Mouse (Mus musculus) hindbrain, embryonic 12.5 days (tissue): ENCODE results near the gene Tex26. TPM values are rescaled to one million over a fixed set of nuclear protein-coding genes. Genes with fewer than 3 reads are reported as not detected.

Experiments used
- ATAC-seq: fragments of 200-750 bp; cut with Nextera tagmentation; 2 replicates; pipeline ENCODE4 v1.8.0; 2017; ENCODE audit warnings: moderate TSS enrichment; ENCODE audit not compliant: low FRiP score
- H3K27ac ChIP-seq: fragments of 300-500 bp; sonication (generic); 2 replicates; pipeline ENCODE4 v1.5.1; 2016; ENCODE audit warnings: mild to moderate bottlenecking
- H3K27me3 ChIP-seq: fragments of 300-500 bp; sonication (generic); 2 replicates; pipeline ENCODE4 v1.6.1; 2016; ENCODE audit warnings: mild to moderate bottlenecking
- H3K36me3 ChIP-seq: fragments of 300-500 bp; sonication (generic); 2 replicates; pipeline ENCODE4 v1.6.1; 2016; ENCODE audit warnings: mild to moderate bottlenecking
- H3K4me1 ChIP-seq: fragments of 300-500 bp; sonication (generic); 2 replicates; pipeline ENCODE4 v1.6.1; 2016
- H3K4me2 ChIP-seq: fragments of 300-500 bp; sonication (generic); replicated peaks from 2 replicates; pipeline ENCODE4 v1.6.1; 2016; ENCODE audit warnings: mild to moderate bottlenecking
- H3K4me3 ChIP-seq: fragments of 300-500 bp; sonication (generic); 2 replicates; pipeline ENCODE4 v1.5.1; 2016; ENCODE audit warnings: mild to moderate bottlenecking
- H3K9ac ChIP-seq: fragments of 300-500 bp; sonication (generic); 2 replicates; pipeline ENCODE4 v1.6.1; 2016; ENCODE audit warnings: mild to moderate bottlenecking, moderate library complexity
- H3K9me3 ChIP-seq: fragments of 300-500 bp; sonication (generic); replicated peaks from 2 replicates; pipeline ENCODE4 v1.6.1; 2016; ENCODE audit warnings: mild to moderate bottlenecking
- WGBS: fragments of 180-500 bp; shearing (Covaris S2); methylation state at CpG from one replicate; pipeline ENCODE4 v1.1.7; 2016; 5-methylcytosine and 5-hydroxymethylcytosine counted together
- polyA plus RNA-seq: library from polyadenylated mRNA; unstranded; fragments of >200 nt; fragmentation: Nextera tagmentation; extraction: Ambion mirVana; gene quantifications from 2 replicates; pipeline ENCODE4 v1.2.1, GENCODE M21; 2016

Tex26 gene
- polyA plus RNA-seq, 1 experiment from 2014 or later = 1.2 TPM

- Histone ChIP-seq H3K27ac (no peak overlapping the region), H3K9me3 (peaks cover 11% of the 10 kb centered on the region), H3K27me3 (no peaks in the 10 kb centered on the region), H3K4me2 (no peak overlapping the region), H3K36me3 (no peaks in the 10 kb centered on the region), H3K9ac (no peak overlapping the region), H3K4me1 (no peaks in the 10 kb centered on the region), H3K4me3 (no peak overlapping the region)
- WGBS = 93% methylated on average over 9 of the region's 9 CpGs
- no peak for ATAC-seq
These were observed 34.7 kb downstream of the Tex26 start for GRCm38 (mm10) chr5:149474142-149474541.

- Histone ChIP-seq H3K4me1 (no peaks in the 10 kb centered on the region), H3K4me2 (no peak overlapping the region), H3K4me3 (no peak overlapping the region), H3K9me3 (peaks cover 11% of the 10 kb centered on the region), H3K27ac (no peak overlapping the region), H3K36me3 (no peaks in the 10 kb centered on the region), H3K9ac (no peak overlapping the region), H3K27me3 (no peaks in the 10 kb centered on the region)
- ATAC-seq = no peak
- WGBS = 85% methylated on average over 16 of the region's 16 CpGs
These were observed 35.4 kb downstream of the Tex26 start for GRCm38 (mm10) chr5:149474701-149475468.

- H3K9me3 ChIP-seq = no peaks in the 10 kb centered on the region
- no peaks in the 10 kb centered on the region for H3K36me3 ChIP-seq
- peaks cover 6% of the 10 kb centered on the region; the same call in 1 of the 2 replicates for H3K4me1 ChIP-seq
- H3K27me3 ChIP-seq = no peaks in the 10 kb centered on the region
- H3K27ac ChIP-seq = no peak overlapping the region
- H3K9ac ChIP-seq = no peak overlapping the region
- H3K4me2 ChIP-seq = no peak overlapping the region
- 90% methylated on average over 7 of the region's 7 CpGs for WGBS
- no peak overlapping the region for H3K4me3 ChIP-seq
- no peak for ATAC-seq
These were observed 42.5 kb downstream of the Tex26 start for GRCm38 (mm10) chr5:149481920-149482319.

- Histone ChIP-seq H3K36me3 (no peaks in the 10 kb centered on the region), H3K4me3 (no peak overlapping the region), H3K9ac (no peak overlapping the region), H3K27me3 (no peaks in the 10 kb centered on the region), H3K4me2 (no peak overlapping the region), H3K4me1 (peaks cover 15% of the 10 kb centered on the region), H3K27ac (no peak overlapping the region), H3K9me3 (no peaks in the 10 kb centered on the region)
- no peak for ATAC-seq
- WGBS = 64% methylated on average over 12 of the region's 12 CpGs
These were observed 44.0 kb downstream of the Tex26 start for GRCm38 (mm10) chr5:149483321-149484052.

GRCm38 (mm10) chr5:149484270-149484669 is 44.8 kb downstream of the Tex26 start:
- no peaks in the 10 kb centered on the region for H3K36me3 ChIP-seq

GRCm38 (mm10) chr5:149485447-149485846 is 46.0 kb downstream of the Tex26 start:
- H3K4me2 ChIP-seq = no peak overlapping the region
- H3K27me3 ChIP-seq = no peaks in the 10 kb centered on the region
- no peak overlapping the region for H3K4me3 ChIP-seq
- no peak overlapping the region for H3K9ac ChIP-seq
- H3K4me1 ChIP-seq = peaks cover 33% of the 10 kb centered on the region
- H3K36me3 ChIP-seq = no peaks in the 10 kb centered on the region
- no peak for ATAC-seq
- H3K9me3 ChIP-seq = no peaks in the 10 kb centered on the region
- 94% methylated on average over 6 of the region's 6 CpGs for WGBS
- H3K27ac ChIP-seq = no peak overlapping the region

More at GRCm38 (mm10) chr5:149484270-149484669, 44.8 kb downstream of the Tex26 start:
- 74% methylated on average over 12 of the region's 12 CpGs for WGBS
- no peak for ATAC-seq
- Histone ChIP-seq H3K27ac (no peak overlapping the region), H3K9ac (no peak overlapping the region), H3K27me3 (no peaks in the 10 kb centered on the region), H3K4me1 (peaks cover 21% of the 10 kb centered on the region), H3K4me2 (no peak overlapping the region), H3K4me3 (no peak overlapping the region), H3K9me3 (no peaks in the 10 kb centered on the region)

- Histone ChIP-seq H3K27me3 (no peaks in the 10 kb centered on the region), H3K4me3 (no peak overlapping the region), H3K27ac (peak overlapping the region; percentile 95), H3K4me2 (peak overlapping the region; percentile 49), H3K4me1 (peaks cover 37% of the 10 kb centered on the region), H3K9me3 (no peaks in the 10 kb centered on the region), H3K9ac (peak overlapping the region; percentile 27), H3K36me3 (no peaks in the 10 kb centered on the region)
- 21% methylated on average over 11 of the region's 11 CpGs for WGBS
- ATAC-seq = peak; percentile 87
These were observed 49.0 kb downstream of the Tex26 start for GRCm38 (mm10) chr5:149488360-149489021.

GRCm38 (mm10) chr5:149489136-149489535 is 49.7 kb downstream of the Tex26 start:
- WGBS = 23% methylated on average over 11 of the region's 11 CpGs
- peak overlapping the region; percentile 45; the same call in 1 of the 2 replicates for H3K9ac ChIP-seq
- no peaks in the 10 kb centered on the region for H3K27me3 ChIP-seq
- H3K27ac ChIP-seq = peak overlapping the region; percentile 95
- no peaks in the 10 kb centered on the region for H3K9me3 ChIP-seq
- H3K36me3 ChIP-seq = no peaks in the 10 kb centered on the region
- peak overlapping the region; percentile 16 for H3K4me3 ChIP-seq
- peak; percentile 88 for ATAC-seq
- peaks cover 37% of the 10 kb centered on the region for H3K4me1 ChIP-seq
- H3K4me2 ChIP-seq = peak overlapping the region; percentile 49

- H3K27me3 ChIP-seq = no peaks in the 10 kb centered on the region
- H3K9me3 ChIP-seq = no peaks in the 10 kb centered on the region
- no peaks in the 10 kb centered on the region for H3K36me3 ChIP-seq
- no peak for ATAC-seq
- H3K4me2 ChIP-seq = no peak overlapping the region
- peaks cover 31% of the 10 kb centered on the region for H3K4me1 ChIP-seq
- WGBS = 59% methylated on average over 15 of the region's 15 CpGs
- peak overlapping the region; percentile 95 for H3K27ac ChIP-seq
- no peak overlapping the region for H3K9ac ChIP-seq
- H3K4me3 ChIP-seq = no peak overlapping the region
These were observed 50.8 kb downstream of the Tex26 start for GRCm38 (mm10) chr5:149490275-149490674.

- H3K27ac ChIP-seq = peak overlapping the region; percentile 91
- H3K4me3 ChIP-seq = no peak overlapping the region
- H3K4me1 ChIP-seq = peaks cover 31% of the 10 kb centered on the region
- H3K4me2 ChIP-seq = no peak overlapping the region
- no peak overlapping the region for H3K9ac ChIP-seq
- no peaks in the 10 kb centered on the region for H3K9me3 ChIP-seq
- ATAC-seq = peak; percentile 41
- H3K36me3 ChIP-seq = no peaks in the 10 kb centered on the region
- WGBS = 27% methylated on average over 6 of the region's 6 CpGs
- no peaks in the 10 kb centered on the region for H3K27me3 ChIP-seq
These were observed 56.2 kb downstream of the Tex26 start for GRCm38 (mm10) chr5:149495655-149496054.

GRCm38 (mm10) chr5:149496401-149497066 is 57.1 kb downstream of the Tex26 start:
- no peaks in the 10 kb centered on the region for H3K36me3 ChIP-seq
- H3K9ac ChIP-seq = no peak overlapping the region
- WGBS = 27% methylated on average over 12 of the region's 12 CpGs
- peaks cover 29% of the 10 kb centered on the region for H3K4me1 ChIP-seq
- H3K27ac ChIP-seq = peak overlapping the region; percentile 91
- no peak overlapping the region for H3K4me3 ChIP-seq
- H3K27me3 ChIP-seq = no peaks in the 10 kb centered on the region
- H3K9me3 ChIP-seq = no peaks in the 10 kb centered on the region
- H3K4me2 ChIP-seq = no peak overlapping the region
- peak; percentile 88 for ATAC-seq

GRCm38 (mm10) chr5:149499936-149500335 is 60.5 kb downstream of the Tex26 start:
- Histone ChIP-seq H3K4me2 (no peak overlapping the region), H3K4me1 (peaks cover 40% of the 10 kb centered on the region), H3K9me3 (no peaks in the 10 kb centered on the region), H3K27ac (no peak overlapping the region), H3K27me3 (no peaks in the 10 kb centered on the region), H3K9ac (no peak overlapping the region), H3K4me3 (no peak overlapping the region), H3K36me3 (no peaks in the 10 kb centered on the region)
- no peak for ATAC-seq
- WGBS = 36% methylated on average over 4 of the region's 4 CpGs
